Mouse (Mus musculus): Measurements from ENCODE around the gene Ccdc13. TPM values are rescaled to one million over a fixed set of nuclear protein-coding genes. Genes with fewer than 3 reads are reported as not detected.

The Ccdc13 gene
- polyA plus RNA-seq, 1 experiment from 2014 or later: 0.18 TPM

- H3K27ac ChIP-seq (replicated peaks; ENCODE audit: low read depth, low read length): peak overlapping the region; percentile 88
- no peaks in the 10 kb centered on the region for H3K9me3 ChIP-seq (replicated peaks; ENCODE audit: control insufficient read depth, low read length)
- DNase-seq (ENCODE audit: low spot score) (peak; percentile 87), ATAC-seq (replicated peaks; ENCODE audit: insufficient number of reproducible peaks, low FRiP score, low TSS enrichment, low read depth) (peak; percentile 65)
- 2% methylated on average over 38 of the region's 43 CpGs for WGBS
- no peaks in the 10 kb centered on the region for H3K27me3 ChIP-seq (ENCODE audit: control insufficient read depth, insufficient read depth, low read length)
- peak overlapping the region; percentile 94 for H3K4me2 ChIP-seq (ENCODE audit: low read depth, low read length)
- peak overlapping the region; percentile 86 for H3K4me3 ChIP-seq (ENCODE audit: low read depth, low read length)
- H3K36me3 ChIP-seq (replicated peaks; ENCODE audit: control insufficient read depth, insufficient read depth, low read depth, low read length): no peaks in the 10 kb centered on the region; the same call in 1 of the 2 replicates
- H3K9ac ChIP-seq (replicated peaks; ENCODE audit: low read length): peak overlapping the region; percentile 96
- H3K4me1 ChIP-seq (ENCODE audit: control insufficient read depth, insufficient read depth, low read length): no peaks in the 10 kb centered on the region; the same call in none of the 2 replicates
Observed at GRCm38 (mm10) chr9:121760271-121761090, 78.8 kb downstream of the Ccdc13 start.

- Histone ChIP-seq H3K36me3 (replicated peaks; ENCODE audit: control insufficient read depth, insufficient read depth, low read depth, low read length) (no peaks in the 10 kb centered on the region; the same call in 1 of the 2 replicates), H3K4me3 (ENCODE audit: low read depth, low read length) (peak within 1 kb of the TSS; percentile 86), H3K4me1 (ENCODE audit: control insufficient read depth, insufficient read depth, low read length) (no peaks in the 10 kb centered on the region; the same call in none of the 2 replicates), H3K27me3 (ENCODE audit: control insufficient read depth, insufficient read depth, low read length) (no peaks in the 10 kb centered on the region), H3K27ac (replicated peaks; ENCODE audit: low read depth, low read length) (peak within 1 kb of the TSS; percentile 88), H3K9me3 (replicated peaks; ENCODE audit: control insufficient read depth, low read length) (no peaks in the 10 kb centered on the region), H3K9ac (replicated peaks; ENCODE audit: low read length) (peak within 1 kb of the TSS; percentile 96), H3K4me2 (ENCODE audit: low read depth, low read length) (peak within 1 kb of the TSS; percentile 94)
- under 1% methylated on average over 90 of the region's 97 CpGs for WGBS
- peak; percentile 75 for ATAC-seq (replicated peaks; ENCODE audit: insufficient number of reproducible peaks, low FRiP score, low TSS enrichment, low read depth)
- DNase-seq (ENCODE audit: low spot score): peak; percentile 83
Observed at GRCm38 (mm10) chr9:121759091-121760081, 79.9 kb downstream of the Ccdc13 start, which contains the start of gene Zfp651. TSS of gene Zfp651 (plus strand) at chr9:121759330.

GRCm38 (mm10) chr9:121757835-121758814 lies 81.1 kb downstream of the Ccdc13 start:
- ATAC-seq (replicated peaks; ENCODE audit: insufficient number of reproducible peaks, low FRiP score, low TSS enrichment, low read depth): no peak
- H3K27ac ChIP-seq (replicated peaks; ENCODE audit: low read depth, low read length): peak overlapping the region; percentile 59; the same call in 1 of the 2 replicates
- H3K4me3 ChIP-seq (ENCODE audit: low read depth, low read length): peak overlapping the region; percentile 86; the same call in 1 of the 2 replicates
- H3K27me3 ChIP-seq (ENCODE audit: control insufficient read depth, insufficient read depth, low read length): no peaks in the 10 kb centered on the region
- DNase-seq (ENCODE audit: low spot score): peak; percentile 77
- H3K9me3 ChIP-seq (replicated peaks; ENCODE audit: control insufficient read depth, low read length): no peaks in the 10 kb centered on the region
- peak overlapping the region; percentile 13; the same call in 1 of the 2 replicates for H3K9ac ChIP-seq (replicated peaks; ENCODE audit: low read length)
- no peaks in the 10 kb centered on the region; the same call in none of the 2 replicates for H3K4me1 ChIP-seq (ENCODE audit: control insufficient read depth, insufficient read depth, low read length)
- WGBS: 37% methylated on average over 10 of the region's 10 CpGs
- no peaks in the 10 kb centered on the region; the same call in 1 of the 2 replicates for H3K36me3 ChIP-seq (replicated peaks; ENCODE audit: control insufficient read depth, insufficient read depth, low read depth, low read length)
- peak overlapping the region; percentile 94 for H3K4me2 ChIP-seq (ENCODE audit: low read depth, low read length)

- no peak overlapping the region for H3K4me2 ChIP-seq (ENCODE audit: low read depth, low read length)
- H3K4me3 ChIP-seq (ENCODE audit: low read depth, low read length): no peak overlapping the region
- H3K36me3 ChIP-seq (replicated peaks; ENCODE audit: control insufficient read depth, insufficient read depth, low read depth, low read length): no peaks in the 10 kb centered on the region; the same call in 1 of the 2 replicates
- no peak for ATAC-seq (replicated peaks; ENCODE audit: insufficient number of reproducible peaks, low FRiP score, low TSS enrichment, low read depth)
- 56% methylated on average over 3 of the region's 3 CpGs for WGBS
- H3K27me3 ChIP-seq (ENCODE audit: control insufficient read depth, insufficient read depth, low read length): no peaks in the 10 kb centered on the region
- H3K9ac ChIP-seq (replicated peaks; ENCODE audit: low read length): 0 out of 2 replicates have a peak overlapping the region, but pooled peaks have one; percentile 13
- no peaks in the 10 kb centered on the region for H3K9me3 ChIP-seq (replicated peaks; ENCODE audit: control insufficient read depth, low read length)
- peak overlapping the region; percentile 59; the same call in 1 of the 2 replicates for H3K27ac ChIP-seq (replicated peaks; ENCODE audit: low read depth, low read length)
- DNase-seq (ENCODE audit: low spot score): peak; percentile 14
- no peaks in the 10 kb centered on the region; the same call in none of the 2 replicates for H3K4me1 ChIP-seq (ENCODE audit: control insufficient read depth, insufficient read depth, low read length)
Observed at GRCm38 (mm10) chr9:121757432-121757831, 81.8 kb downstream of the Ccdc13 start.

- Histone ChIP-seq H3K9ac (replicated peaks; ENCODE audit: low read length) (no peak overlapping the region), H3K4me3 (ENCODE audit: low read depth, low read length) (no peak overlapping the region), H3K27me3 (ENCODE audit: control insufficient read depth, insufficient read depth, low read length) (no peaks in the 10 kb centered on the region), H3K36me3 (replicated peaks; ENCODE audit: control insufficient read depth, insufficient read depth, low read depth, low read length) (peaks cover 2% of the 10 kb centered on the region; the same call in 1 of the 2 replicates), H3K27ac (replicated peaks; ENCODE audit: low read depth, low read length) (no peak overlapping the region), H3K4me1 (ENCODE audit: control insufficient read depth, insufficient read depth, low read length) (no peaks in the 10 kb centered on the region; the same call in none of the 2 replicates), H3K9me3 (replicated peaks; ENCODE audit: control insufficient read depth, low read length) (no peaks in the 10 kb centered on the region), H3K4me2 (ENCODE audit: low read depth, low read length) (no peak overlapping the region)
- WGBS: 84% methylated on average over 3 of the region's 3 CpGs
- DNase-seq (ENCODE audit: low spot score) (no peak), ATAC-seq (replicated peaks; ENCODE audit: insufficient number of reproducible peaks, low FRiP score, low TSS enrichment, low read depth) (no peak)
Observed at GRCm38 (mm10) chr9:121756785-121757184, 82.5 kb downstream of the Ccdc13 start.

GRCm38 (mm10) chr9:121754624-121755023 lies 84.6 kb downstream of the Ccdc13 start:
- Histone ChIP-seq H3K4me3 (ENCODE audit: low read depth, low read length) (no peak overlapping the region), H3K27ac (replicated peaks; ENCODE audit: low read depth, low read length) (no peak overlapping the region), H3K9ac (replicated peaks; ENCODE audit: low read length) (no peak overlapping the region), H3K4me2 (ENCODE audit: low read depth, low read length) (no peak overlapping the region), H3K36me3 (replicated peaks; ENCODE audit: control insufficient read depth, insufficient read depth, low read depth, low read length) (peaks cover 13% of the 10 kb centered on the region), H3K9me3 (replicated peaks; ENCODE audit: control insufficient read depth, low read length) (no peaks in the 10 kb centered on the region), H3K27me3 (ENCODE audit: control insufficient read depth, insufficient read depth, low read length) (no peaks in the 10 kb centered on the region), H3K4me1 (ENCODE audit: control insufficient read depth, insufficient read depth, low read length) (no peaks in the 10 kb centered on the region; the same call in none of the 2 replicates)
- WGBS: 84% methylated on average over 3 of the region's 3 CpGs
- DNase-seq (ENCODE audit: low spot score) (no peak), ATAC-seq (replicated peaks; ENCODE audit: insufficient number of reproducible peaks, low FRiP score, low TSS enrichment, low read depth) (no peak)

- Histone ChIP-seq H3K27ac (replicated peaks; ENCODE audit: low read depth, low read length) (no peak overlapping the region), H3K4me3 (ENCODE audit: low read depth, low read length) (no peak overlapping the region), H3K4me2 (ENCODE audit: low read depth, low read length) (no peak overlapping the region), H3K36me3 (replicated peaks; ENCODE audit: control insufficient read depth, insufficient read depth, low read depth, low read length) (peaks cover 14% of the 10 kb centered on the region), H3K27me3 (ENCODE audit: control insufficient read depth, insufficient read depth, low read length) (no peaks in the 10 kb centered on the region), H3K9ac (replicated peaks; ENCODE audit: low read length) (no peak overlapping the region), H3K4me1 (ENCODE audit: control insufficient read depth, insufficient read depth, low read length) (no peaks in the 10 kb centered on the region; the same call in none of the 2 replicates), H3K9me3 (replicated peaks; ENCODE audit: control insufficient read depth, low read length) (no peaks in the 10 kb centered on the region)
- no peak for ATAC-seq (replicated peaks; ENCODE audit: insufficient number of reproducible peaks, low FRiP score, low TSS enrichment, low read depth)
- 93% methylated on average over 9 of the region's 9 CpGs for WGBS
- DNase-seq (ENCODE audit: low spot score): no peak
Observed at GRCm38 (mm10) chr9:121752774-121753173, 86.5 kb downstream of the Ccdc13 start.
